Mouse (Mus musculus) embryonic facial prominence, embryonic 11.5 days (tissue): ENCODE measurements at regions not wholly inside any gene's neighbourhood (a gene's known extent, or its start where the extent isn't known, plus 50 kb on each side); places are given as distances from the start of the nearest gene placed in this dataset.

ENCODE experiments used
- ATAC-seq: fragments of 200-750 bp; cut with Nextera tagmentation; replicated peaks from 2 replicates; pipeline ENCODE4 v1.8.0; 2017; ENCODE audit warnings: low read depth; ENCODE audit not compliant: insufficient number of reproducible peaks, low FRiP score, low TSS enrichment
- DNase-seq: peaks from one replicate; pipeline ENCODE4 v3.0.0-alpha.2; 2015; ENCODE audit warnings: low spot score
- H3K27ac ChIP-seq: fragments of 300-500 bp; sonication (generic); replicated peaks from 2 replicates; pipeline ENCODE4 v1.5.1; 2014; ENCODE audit warnings: mild to moderate bottlenecking, low read depth, low read length, control low read depth
- H3K27me3 ChIP-seq: fragments of 300-500 bp; sonication (generic); 2 replicates; pipeline ENCODE4 v1.6.1; 2014; ENCODE audit warnings: mild to moderate bottlenecking, low read length, moderate library complexity, mixed read lengths; ENCODE audit not compliant: control insufficient read depth, insufficient read depth
- H3K36me3 ChIP-seq: fragments of 300-500 bp; sonication (generic); replicated peaks from 2 replicates; pipeline ENCODE4 v1.6.1; 2014; ENCODE audit warnings: low read depth, mild to moderate bottlenecking, low read length, moderate library complexity, mixed read lengths; ENCODE audit not compliant: control insufficient read depth, insufficient read depth
- H3K4me1 ChIP-seq: fragments of 300-500 bp; sonication (generic); 2 replicates; pipeline ENCODE4 v1.6.1; 2014; ENCODE audit warnings: low read length, mixed read lengths; ENCODE audit not compliant: control insufficient read depth, insufficient read depth
- H3K4me2 ChIP-seq: fragments of 300-500 bp; sonication (generic); 2 replicates; pipeline ENCODE4 v1.6.1; 2014; ENCODE audit warnings: low read depth, mild to moderate bottlenecking, control low read depth, low read length, moderate library complexity
- H3K4me3 ChIP-seq: fragments of 300-500 bp; sonication (generic); 2 replicates; pipeline ENCODE4 v1.5.1; 2014; ENCODE audit warnings: low read depth, low read length, control low read depth
- H3K9ac ChIP-seq: fragments of 300-500 bp; sonication (generic); replicated peaks from 2 replicates; pipeline ENCODE4 v1.6.1; 2014; ENCODE audit warnings: mild to moderate bottlenecking, control low read depth, low read length
- H3K9me3 ChIP-seq: fragments of 300-500 bp; sonication (generic); replicated peaks from 2 replicates; pipeline ENCODE4 v1.6.1; 2016; ENCODE audit warnings: mild to moderate bottlenecking, low read length, inconsistent platforms, mixed read lengths; ENCODE audit not compliant: control insufficient read depth
- WGBS: fragments of 180-500 bp; shearing (Covaris S2); extraction: QIAGEN DNeasy Blood & Tissue Kit; methylation state at CpG from one replicate; pipeline ENCODE4 v1.1.7; 2014; 5-methylcytosine and 5-hydroxymethylcytosine counted together

- Histone ChIP-seq H3K27me3 (no peaks in the 10 kb centered on the region), H3K9ac (no peak overlapping the region), H3K9me3 (no peaks in the 10 kb centered on the region), H3K4me1 (no peaks in the 10 kb centered on the region; the same call in 1 of the 2 replicates), H3K27ac (no peak overlapping the region), H3K4me2 (no peak overlapping the region), H3K4me3 (no peak overlapping the region), H3K36me3 (no peaks in the 10 kb centered on the region)
- WGBS = 44% methylated on average over 2 of the region's 2 CpGs
- no peak for DNase-seq
- ATAC-seq = no peak
These were observed 186.6 kb downstream of the AI593442 start for GRCm38 (mm10) chr9:52492947-52493505.

DNA sequence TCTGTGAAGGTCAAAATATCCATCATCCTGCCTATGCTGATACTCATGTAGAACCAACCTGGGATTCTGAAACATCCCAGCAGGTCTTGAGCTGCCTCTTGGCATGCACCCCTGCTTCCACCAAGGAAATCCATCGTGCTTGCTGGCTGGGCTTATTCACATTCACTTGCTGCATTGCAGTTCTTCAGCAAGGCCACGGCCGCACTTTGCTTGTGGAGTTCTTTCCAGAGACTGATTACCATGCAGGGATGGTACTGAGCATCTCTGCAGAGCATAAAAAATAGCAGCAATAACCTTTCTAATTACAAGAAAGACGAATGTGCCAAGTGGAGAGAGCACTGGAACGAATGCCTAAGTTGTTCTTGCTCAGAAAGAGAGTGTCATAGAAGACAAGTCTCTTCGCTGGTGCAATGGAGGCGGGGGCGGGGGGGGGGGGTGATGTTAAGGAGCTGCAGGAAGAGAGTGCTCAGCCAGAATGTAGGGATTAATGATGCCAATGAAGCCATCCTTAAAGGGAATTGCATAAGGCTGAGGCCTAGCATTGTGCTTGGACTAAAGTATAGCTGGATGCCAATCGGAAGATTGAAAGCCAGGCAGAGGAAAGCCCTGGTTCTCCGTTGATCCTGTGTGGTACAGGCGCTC lies 205.9 kb downstream of the AI593442 start:
- DNase-seq (no peak), ATAC-seq (no peak)
- Histone ChIP-seq H3K4me3 (no peak overlapping the region), H3K9me3 (no peaks in the 10 kb centered on the region), H3K27me3 (no peaks in the 10 kb centered on the region), H3K36me3 (no peaks in the 10 kb centered on the region), H3K9ac (no peak overlapping the region), H3K4me2 (no peak overlapping the region), H3K27ac (no peak overlapping the region), H3K4me1 (no peaks in the 10 kb centered on the region)
- 87% methylated on average over 11 of the region's 11 CpGs for WGBS

GRCm38 (mm10) chr9:52472859-52473258 lies 206.7 kb downstream of the AI593442 start:
- ATAC-seq = no peak
- no peaks in the 10 kb centered on the region for H3K4me1 ChIP-seq

GRCm38 (mm10) chr9:52458518-52458917 lies 221.1 kb downstream of the AI593442 start:
- no peaks in the 10 kb centered on the region for H3K4me1 ChIP-seq
- no peak overlapping the region for H3K9ac ChIP-seq
- no peaks in the 10 kb centered on the region for H3K27me3 ChIP-seq
- DNase-seq (no peak), ATAC-seq (no peak)
- no peaks in the 10 kb centered on the region for H3K9me3 ChIP-seq
- no peaks in the 10 kb centered on the region for H3K36me3 ChIP-seq
- H3K4me2 ChIP-seq = no peak overlapping the region
- WGBS = 69% methylated on average over 2 of the region's 2 CpGs
- H3K4me3 ChIP-seq = no peak overlapping the region
- no peak overlapping the region for H3K27ac ChIP-seq

More at GRCm38 (mm10) chr9:52472859-52473258, 206.7 kb downstream of the AI593442 start:
- H3K36me3 ChIP-seq = no peaks in the 10 kb centered on the region
- WGBS = 78% methylated on average over 8 of the region's 8 CpGs
- no peaks in the 10 kb centered on the region for H3K27me3 ChIP-seq
- no peaks in the 10 kb centered on the region for H3K9me3 ChIP-seq
- no peak overlapping the region for H3K9ac ChIP-seq
- DNase-seq = no peak
- H3K27ac ChIP-seq = no peak overlapping the region
- no peak overlapping the region for H3K4me2 ChIP-seq
- no peak overlapping the region for H3K4me3 ChIP-seq

DNA sequence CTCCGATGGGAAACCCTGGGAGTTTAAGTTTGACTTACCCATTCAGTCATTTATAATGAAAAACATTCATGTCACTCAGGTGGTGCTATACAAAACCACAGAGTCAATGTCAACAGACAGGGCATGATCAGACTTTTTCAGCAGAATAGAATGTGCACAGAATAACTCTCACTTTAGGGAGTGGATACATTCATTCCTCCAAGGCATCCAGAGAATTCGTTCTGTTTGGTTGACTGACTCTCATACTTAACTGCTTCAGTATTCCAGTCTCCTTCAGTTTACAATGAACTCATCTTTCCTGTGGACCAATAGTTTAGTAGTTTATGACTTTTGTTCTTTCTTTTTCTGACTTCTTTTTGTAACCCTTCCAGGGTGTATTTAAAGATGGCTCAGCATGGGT lies 225.1 kb downstream of the AI593442 start:
- ATAC-seq = no peak
- H3K9ac ChIP-seq = no peak overlapping the region
- WGBS = 68% methylated on average over 2 of the region's 2 CpGs

DNA sequence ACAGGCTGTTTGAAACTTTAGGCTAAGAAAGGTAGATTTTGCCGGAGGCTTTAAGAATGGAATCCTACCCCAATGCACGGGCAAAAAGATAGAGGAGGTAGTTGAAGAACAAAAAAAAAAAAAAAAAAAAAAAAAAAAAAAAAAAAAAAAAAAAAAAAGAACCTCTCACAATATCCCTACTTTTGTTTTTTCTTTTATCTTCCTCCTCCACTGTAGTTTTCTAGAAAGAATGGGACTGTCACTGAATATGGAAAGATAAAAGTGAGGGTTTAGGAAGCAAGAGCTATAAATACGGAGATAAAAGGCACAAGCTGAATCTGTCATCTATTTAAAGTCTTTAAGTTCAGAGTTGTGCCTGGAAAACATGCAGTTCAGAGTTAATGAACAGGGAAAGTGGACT lies 227.8 kb downstream of the AI593442 start:
- Histone ChIP-seq H3K9ac (no peak overlapping the region), H3K9me3 (no peaks in the 10 kb centered on the region), H3K4me2 (no peak overlapping the region), H3K27me3 (no peaks in the 10 kb centered on the region), H3K36me3 (no peaks in the 10 kb centered on the region), H3K4me1 (no peaks in the 10 kb centered on the region), H3K4me3 (no peak overlapping the region), H3K27ac (no peak overlapping the region)
- ATAC-seq = no peak
- WGBS = 87% methylated on average over 3 of the region's 3 CpGs
- DNase-seq = no peak

More for the DNA sequence above, 225.1 kb downstream of the AI593442 start:
- no peaks in the 10 kb centered on the region for H3K27me3 ChIP-seq
- no peaks in the 10 kb centered on the region for H3K36me3 ChIP-seq
- no peak overlapping the region for H3K27ac ChIP-seq
- H3K4me3 ChIP-seq = no peak overlapping the region
- no peak for DNase-seq
- no peaks in the 10 kb centered on the region for H3K9me3 ChIP-seq
- no peak overlapping the region for H3K4me2 ChIP-seq
- no peaks in the 10 kb centered on the region for H3K4me1 ChIP-seq

GRCm38 (mm10) chr9:52448245-52448644 lies 231.3 kb downstream of the AI593442 start:
- ATAC-seq (no peak), DNase-seq (no peak)
- Histone ChIP-seq H3K9me3 (no peaks in the 10 kb centered on the region), H3K4me2 (no peak overlapping the region), H3K4me1 (no peaks in the 10 kb centered on the region), H3K4me3 (no peak overlapping the region), H3K36me3 (no peaks in the 10 kb centered on the region), H3K27me3 (no peaks in the 10 kb centered on the region), H3K27ac (no peak overlapping the region), H3K9ac (no peak overlapping the region)

DNA sequence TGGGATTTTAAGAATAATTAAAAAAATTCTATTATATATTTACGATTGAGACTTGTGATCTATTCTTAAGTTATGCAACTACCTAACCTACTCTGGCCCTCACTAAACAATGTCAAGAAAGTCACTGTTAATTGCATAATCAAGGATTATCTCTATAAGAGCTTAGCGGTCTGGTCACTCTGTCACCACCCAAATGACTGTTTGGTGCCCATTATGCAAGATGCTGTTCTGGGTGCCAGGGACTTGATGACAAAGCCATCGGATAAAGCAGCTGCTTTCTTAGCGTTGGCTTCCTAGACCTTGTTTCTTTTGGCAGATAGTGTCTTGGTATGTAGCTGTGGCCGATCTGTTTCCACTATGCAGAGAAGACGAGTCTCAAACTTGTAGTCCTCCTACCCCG lies 236.4 kb downstream of the AI593442 start:
- Histone ChIP-seq H3K9me3 (no peaks in the 10 kb centered on the region), H3K27me3 (no peaks in the 10 kb centered on the region), H3K27ac (no peak overlapping the region), H3K36me3 (no peaks in the 10 kb centered on the region), H3K4me3 (no peak overlapping the region), H3K9ac (no peak overlapping the region), H3K4me2 (no peak overlapping the region), H3K4me1 (no peaks in the 10 kb centered on the region)
- ATAC-seq (no peak), DNase-seq (no peak)
- 88% methylated on average over 7 of the region's 7 CpGs for WGBS
